Mouse (Mus musculus): Measurements from ENCODE around the gene Ugt1a8.

DNA sequence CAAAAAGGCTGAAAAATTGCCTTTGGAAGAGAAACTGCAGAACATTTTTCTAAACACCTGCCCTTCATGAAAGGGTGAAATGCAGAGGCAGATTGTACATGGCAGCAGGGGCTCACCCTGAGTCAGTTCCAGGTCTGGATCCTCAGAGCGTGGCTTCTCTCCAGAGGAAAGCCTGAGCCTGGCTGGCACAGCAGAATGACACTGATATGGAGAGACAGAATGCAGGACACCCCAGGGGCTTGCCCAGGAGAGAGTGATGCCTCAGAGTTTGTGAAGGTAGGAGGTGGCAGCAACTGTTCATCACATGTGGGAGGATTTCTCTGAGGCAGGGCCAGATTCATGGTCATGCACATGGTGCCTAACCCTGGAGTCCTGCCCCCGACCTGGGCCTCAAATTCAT lies 112.4 kb downstream of the Ugt1a8 start:
- no peak for TF ChIP-seq CTCF (IDR thresholded peaks at IDR 0.05; ENCODE audit: low read depth, low read length)
- no peak for TF ChIP-seq POLR2A (IDR thresholded peaks at IDR 0.05; ENCODE audit: borderline replicate concordance, low read depth, low read length)

All from bone marrow macrophage, adult 2 months (primary cell).